Mouse (Mus musculus) left cerebral cortex, adult 18-20 months (tissue): Measurements from ENCODE around the gene Eqtn. TPM values are rescaled to one million over a fixed set of nuclear protein-coding genes. Genes with fewer than 3 reads are reported as not detected.

Experiments used
- DNase-seq, 2 experiments: peaks; one replicate each; pipeline ENCODE4 v3.0.0; 2021 to 2022; ENCODE audit warnings: low spot score in 2 of 2, mixed read lengths in 1 of 2
- long read RNA-seq, 2 experiments: library from polyadenylated mRNA; stranded (forward); transcript quantifications; one replicate each; pipeline ENCODE4 v2.0.0; 2021
- total RNA-seq, 2 experiments: library from RNA; stranded (reverse); gene quantifications; 2 replicates each; pipeline ENCODE4 v1.2.3; 2021

The Eqtn gene
- 1 to 10 TPM in 1 of 2 experiments, under 1 TPM in 1; 0.77 to 1.3 TPM for total RNA-seq
- long read RNA-seq, experiment 1, partial matches to known transcripts: 0 of 1 reads
- long read RNA-seq, experiment 1, other reads (novel, unspliced or antisense): 1 of 1 reads
- long read RNA-seq, experiment 2: 0 reads

DNA sequence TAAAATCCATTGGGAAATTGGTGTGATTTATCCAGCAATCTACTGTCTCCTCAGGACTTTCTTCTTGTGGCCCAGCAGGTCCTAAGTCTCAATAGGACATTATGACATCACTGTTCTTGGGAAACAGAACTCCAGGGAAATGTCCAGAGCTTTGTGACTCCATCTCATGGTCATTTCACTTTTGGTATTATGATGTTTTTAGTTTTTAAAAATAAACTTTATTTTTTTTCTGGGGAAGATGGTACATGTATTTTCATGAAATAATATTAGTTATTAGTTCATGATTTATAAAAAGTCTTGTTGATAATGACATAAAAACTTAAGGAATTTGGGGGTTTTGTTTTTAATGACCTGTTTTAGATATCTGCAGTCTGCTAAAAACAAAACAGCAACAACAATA is at the start of gene Eqtn:
Gene Eqtn, minus strand, starts transcription at position 101 of the 400 bp plus-strand sequence.
- DNase-seq: no peak

DNA sequence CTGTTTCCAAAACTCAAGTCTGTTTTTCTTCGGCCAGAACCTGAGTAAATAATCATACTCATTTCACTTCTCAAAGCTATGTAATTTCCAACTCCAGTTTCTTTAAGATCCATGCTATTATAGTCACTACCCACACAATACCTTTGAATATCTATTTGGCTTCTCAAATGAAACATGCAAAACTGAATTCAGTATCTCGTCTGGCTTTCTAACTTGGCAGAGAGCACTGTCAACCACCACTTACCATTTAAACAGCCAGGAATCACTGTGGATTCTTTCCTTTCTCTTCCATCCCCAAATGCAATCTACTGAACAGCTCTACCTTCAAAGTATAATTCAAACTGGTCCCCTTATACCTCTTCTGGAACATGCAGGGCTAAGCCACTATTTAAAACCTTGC is 44.7 kb upstream of the Eqtn start:
- DNase-seq: no peak

DNA sequence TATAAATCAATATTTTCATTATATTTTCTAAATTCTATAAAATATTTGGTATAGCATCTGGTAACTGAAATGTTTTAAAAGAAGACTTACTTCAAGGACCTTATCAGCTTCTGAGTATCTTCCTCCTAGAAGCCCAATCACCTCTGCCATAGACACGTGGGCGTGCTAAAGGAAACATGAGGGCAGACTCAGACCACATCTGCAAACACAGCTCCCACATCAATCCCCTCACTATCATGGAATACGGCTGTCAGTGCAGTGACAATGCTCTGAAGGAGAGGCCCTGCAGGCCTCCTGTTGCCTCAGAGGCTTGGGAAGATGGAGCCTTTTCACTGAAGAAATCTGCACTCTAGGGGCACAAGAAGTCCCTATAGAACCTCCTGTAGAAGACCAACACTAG is 24.1 kb upstream of the Eqtn start:
- no peak for DNase-seq

DNA sequence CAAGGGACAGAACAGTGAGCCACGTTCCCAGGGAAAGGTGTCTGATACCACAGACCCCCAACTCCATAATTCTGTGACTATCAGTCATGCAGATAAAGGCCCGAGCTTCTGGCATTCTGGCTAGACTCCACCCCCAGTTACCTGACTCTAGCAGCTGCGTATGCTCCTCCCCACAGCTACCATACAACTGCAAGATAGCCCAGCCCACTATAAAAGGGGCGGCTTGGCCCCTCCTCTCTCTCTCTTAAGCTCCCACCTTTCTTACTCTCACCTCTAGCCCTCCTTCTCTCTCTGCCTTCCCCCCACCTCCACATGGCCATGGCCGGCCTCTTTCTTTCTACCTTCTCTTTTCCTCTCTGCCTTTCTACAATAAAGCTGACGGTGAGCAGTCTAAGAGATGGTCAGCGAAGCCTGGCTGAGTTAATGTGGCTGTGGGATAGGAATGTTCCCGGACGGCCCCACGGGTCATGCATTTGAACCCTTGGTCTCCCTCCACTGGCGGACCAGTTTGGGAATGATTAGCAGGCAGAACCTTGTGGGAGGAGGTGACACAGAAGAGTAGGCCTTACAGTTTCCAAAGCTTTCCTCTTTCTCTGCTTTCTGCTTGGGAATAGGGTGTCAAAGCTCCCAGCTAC is 12.7 kb upstream of the Eqtn start:
- no peak for DNase-seq

DNA sequence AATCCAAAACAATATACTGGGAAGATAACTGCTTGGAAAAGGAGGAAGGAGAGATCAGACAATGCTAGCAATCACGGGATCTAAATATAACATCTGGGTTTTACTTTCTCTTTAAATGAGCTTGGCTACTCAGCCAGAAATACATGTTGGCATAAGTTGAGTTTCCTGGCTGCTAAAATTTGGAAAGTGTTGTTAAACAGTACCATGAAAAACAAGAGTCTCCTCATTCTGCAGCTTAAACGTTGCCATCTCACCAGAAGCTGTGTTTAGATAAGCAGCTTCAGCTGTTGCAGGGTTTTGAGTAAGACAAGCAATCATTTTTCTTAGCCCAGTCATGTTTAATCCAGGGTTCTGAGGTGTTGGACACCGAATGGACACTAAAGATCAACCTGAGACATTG is 26.9 kb downstream of the Eqtn start:
- no peak for DNase-seq

DNA sequence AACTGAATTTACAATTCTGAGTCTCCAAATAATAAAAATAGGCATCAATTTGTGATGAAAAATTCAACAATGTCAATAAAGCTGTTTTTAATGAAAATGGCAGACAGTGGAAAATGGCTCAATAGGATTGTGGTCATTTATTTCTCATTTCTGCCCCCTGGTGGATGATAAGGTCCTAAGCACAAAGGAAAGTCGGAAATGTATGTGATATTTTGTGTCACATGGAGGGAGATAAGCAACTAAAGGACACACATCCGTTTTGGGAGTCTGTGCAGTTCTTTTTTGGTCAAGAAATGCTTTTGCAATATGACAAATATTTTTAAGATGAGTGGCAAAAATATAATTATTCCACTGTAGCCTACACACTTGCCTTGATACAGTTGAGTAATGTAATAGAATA is 27.9 kb downstream of the Eqtn start:
- no peak for DNase-seq

Other genes with a start within 250 kb of the Eqtn start
- 10 to 100 TPM in 1 of 2 experiments, 1 to 10 TPM in 1; 7.8 to 10.2 TPM for gene Tek, start 189.6 kb downstream of the Eqtn start, total RNA-seq
- gene Mysm1, start 50.3 kb upstream of the Eqtn start, total RNA-seq: 10 to 100 TPM; 33.0 to 34.0 TPM
- 10 to 100 TPM; 53.8 to 60.5 TPM for gene Jun, start 123.4 kb upstream of the Eqtn start, total RNA-seq